Mouse (Mus musculus) myocyte (in vitro differentiated cells): ENCODE data around the gene Ovol2.

ENCODE experiments used
- CEBPB ChIP-seq: IDR thresholded peaks from 2 replicates; pipeline ENCODE4 v1.6.1; 2011; ENCODE audit warnings: mild to moderate bottlenecking, moderate library complexity; ENCODE audit not compliant: poor library complexity, insufficient read depth, severe bottlenecking
- E2F4 ChIP-seq: IDR thresholded peaks from one replicate; pipeline ENCODE4 v1.6.1; 2011; ENCODE audit warnings: mild to moderate bottlenecking, control low read depth, moderate library complexity; ENCODE audit not compliant: insufficient read depth
- MAX ChIP-seq: IDR thresholded peaks from one replicate; pipeline ENCODE4 v1.6.1; 2011; ENCODE audit warnings: low read depth, mild to moderate bottlenecking, control low read depth
- MYOD1 ChIP-seq, 3 experiments: IDR thresholded peaks; one replicate each; pipeline ENCODE4 v1.6.1; 2011; ENCODE audit warnings: control low read depth in 2 of 3, low read depth in 2 of 3, mild to moderate bottlenecking in 2 of 3, moderate library complexity in 1 of 3; ENCODE audit not compliant: insufficient read length in 2 of 3, control insufficient read depth in 1 of 3
- MYOG ChIP-seq, 3 experiments: IDR thresholded peaks; one replicate each; pipeline ENCODE4 v1.6.1; 2011; ENCODE audit warnings: control low read depth in 2 of 3, low read depth in 2 of 3, mild to moderate bottlenecking in 2 of 3; ENCODE audit not compliant: insufficient read length in 2 of 3, control insufficient read depth in 1 of 3, insufficient read depth in 1 of 3
- POLR2A ChIP-seq: IDR thresholded peaks from one replicate; pipeline ENCODE4 v1.6.1; 2011; ENCODE audit warnings: low read depth, mild to moderate bottlenecking, control low read depth, moderate library complexity; ENCODE audit not compliant: insufficient read length
- POLR2AphosphoS2 ChIP-seq: IDR thresholded peaks from one replicate; pipeline ENCODE4 v1.6.1; 2011; ENCODE audit warnings: low read depth, control low read depth; ENCODE audit not compliant: insufficient read length
- REST ChIP-seq: IDR thresholded peaks from one replicate; pipeline ENCODE4 v1.6.1; 2011; ENCODE audit warnings: mild to moderate bottlenecking, control low read depth, moderate library complexity; ENCODE audit not compliant: insufficient read depth, insufficient read length
- SRF ChIP-seq: IDR thresholded peaks from one replicate; pipeline ENCODE4 v1.6.1; 2011; ENCODE audit warnings: low read depth; ENCODE audit not compliant: control insufficient read depth, insufficient read length
- TCF12 ChIP-seq: IDR thresholded peaks from one replicate; pipeline ENCODE4 v1.6.1; 2011; ENCODE audit warnings: mild to moderate bottlenecking, control low read depth; ENCODE audit not compliant: poor library complexity, insufficient read depth, severe bottlenecking
- TCF3 ChIP-seq: IDR thresholded peaks from one replicate; pipeline ENCODE4 v1.6.1; 2011; ENCODE audit warnings: low read depth, control low read depth; ENCODE audit not compliant: insufficient read length
- USF1 ChIP-seq: IDR thresholded peaks from one replicate; pipeline ENCODE4 v1.6.1; 2011; ENCODE audit warnings: low read depth, mild to moderate bottlenecking, control low read depth, moderate library complexity

GRCm38 (mm10) chr2:144265916-144266683 is 65.8 kb downstream of the Ovol2 start:
- no peak for TF ChIP-seq POLR2A
- TF ChIP-seq MYOG (IDR thresholded peaks at IDR 0.05; ENCODE audit: control insufficient read depth in 1 of 3, insufficient read depth in 1 of 3, insufficient read length in 2 of 3, low read depth in 2 of 3), result no peak
- TF ChIP-seq POLR2AphosphoS2, result no peak
- TF ChIP-seq TCF12, result no peak
- TF ChIP-seq MYOD1 (IDR thresholded peaks at IDR 0.05; ENCODE audit: control insufficient read depth in 1 of 3, insufficient read length in 2 of 3, low read depth in 2 of 3), result no peak
- TF ChIP-seq CEBPB, result no peak
- TF ChIP-seq E2F4, result no peak
- no peak for TF ChIP-seq REST
- no peak for TF ChIP-seq USF1
- no peak for TF ChIP-seq MAX
- TF ChIP-seq TCF3, result no peak
- TF ChIP-seq SRF, result no peak
